Mouse (Mus musculus): ENCODE measurements at regions not wholly inside any gene's neighbourhood (a gene's known extent, or its start where the extent isn't known, plus 50 kb on each side); places are given as distances from the start of the nearest gene placed in this dataset.

GRCm38 (mm10) chr9:46810266-46810665 is 188.3 kb upstream of the Gm4791 start:
- TF ChIP-seq POLR2A (IDR thresholded peaks at IDR 0.05; ENCODE audit: insufficient read length, low read depth) (no peak), CEBPB (IDR thresholded peaks at IDR 0.05; ENCODE audit: insufficient read depth, poor library complexity, severe bottlenecking) (no peak), MAX (IDR thresholded peaks at IDR 0.05; ENCODE audit: low read depth) (no peak), MYOD1 (IDR thresholded peaks at IDR 0.05; ENCODE audit: control insufficient read depth in 1 of 3, insufficient read length in 2 of 3, low read depth in 2 of 3) (no peak), SRF (IDR thresholded peaks at IDR 0.05; ENCODE audit: control insufficient read depth, insufficient read length, low read depth) (no peak), MYOG (IDR thresholded peaks at IDR 0.05; ENCODE audit: control insufficient read depth in 1 of 3, insufficient read depth in 1 of 3, insufficient read length in 2 of 3, low read depth in 2 of 3) (no peak), TCF12 (IDR thresholded peaks at IDR 0.05; ENCODE audit: insufficient read depth, poor library complexity, severe bottlenecking) (no peak), USF1 (IDR thresholded peaks at IDR 0.05; ENCODE audit: low read depth) (no peak), E2F4 (IDR thresholded peaks at IDR 0.05; ENCODE audit: insufficient read depth) (no peak), POLR2AphosphoS2 (IDR thresholded peaks at IDR 0.05; ENCODE audit: insufficient read length, low read depth) (no peak)
